Mouse (Mus musculus) 416B (cell line): Measurements from ENCODE around the gene Pou2f3.

ENCODE experiments used
- DNase-seq: peaks from one replicate; pipeline ENCODE4 v3.0.0; 2011; ENCODE audit warnings: low read depth

Pou2f3 gene

GRCm38 (mm10) chr9:43108721-43109120 is 101.4 kb downstream of the Pou2f3 start:
- no peak for DNase-seq

DNA sequence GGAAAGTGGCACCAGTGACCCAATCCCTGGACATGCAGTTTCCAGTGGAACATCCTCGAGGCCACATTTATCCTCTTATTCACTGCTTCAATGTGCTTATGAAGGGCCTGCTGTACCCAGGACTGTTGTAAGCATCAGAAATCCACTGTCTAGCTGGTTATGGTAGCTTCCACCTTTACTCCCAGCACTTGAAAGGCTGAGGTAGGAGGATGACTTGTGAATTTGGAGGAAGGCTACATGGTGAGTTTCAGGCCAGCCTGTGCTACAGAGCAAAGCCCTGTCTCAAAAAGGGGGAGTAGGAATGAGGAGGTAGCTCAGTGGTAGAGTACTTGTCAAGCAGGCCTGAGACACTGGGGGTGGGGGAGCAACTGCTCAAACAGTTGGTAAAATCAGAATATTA is 102.1 kb downstream of the Pou2f3 start:
- no peak for DNase-seq

DNA sequence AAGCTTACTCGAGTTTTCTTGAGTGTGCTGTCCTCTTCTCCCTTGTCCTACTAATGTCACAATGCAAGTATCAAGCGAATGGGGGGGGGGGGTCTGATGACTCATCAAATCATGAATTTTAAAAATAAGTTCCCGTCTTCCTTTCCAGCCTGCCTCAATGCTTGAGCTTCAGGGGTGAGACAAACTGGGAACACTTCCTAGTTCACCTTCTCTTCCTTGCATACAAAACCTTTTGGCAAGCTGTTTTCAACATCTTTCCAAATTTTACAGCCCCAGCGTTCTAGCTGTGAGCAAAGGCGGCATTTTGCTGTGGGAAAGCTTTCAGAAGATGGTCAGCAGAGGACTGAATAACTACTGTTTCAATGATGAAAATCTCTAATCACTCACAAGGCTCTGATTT is 102.6 kb downstream of the Pou2f3 start:
- no peak for DNase-seq

DNA sequence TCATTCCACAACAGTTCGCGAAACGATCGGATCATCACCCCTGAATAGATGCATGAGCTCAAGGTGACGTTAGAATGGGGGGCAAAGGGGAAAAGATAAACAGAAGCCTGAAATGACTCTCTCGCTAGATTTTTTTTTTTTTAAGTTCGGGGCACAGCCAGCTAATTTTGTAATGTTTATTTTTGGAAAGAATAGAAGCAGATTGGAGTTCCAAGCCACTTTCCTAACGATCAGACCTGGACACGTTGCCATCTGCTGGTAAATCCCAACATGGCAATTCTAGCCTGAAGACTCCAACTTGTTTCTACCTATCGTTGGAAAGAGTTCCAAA is 103.0 kb downstream of the Pou2f3 start, which contains the start of gene Arhgef12:
Gene Arhgef12 (minus strand): TSS at position 53 of the 331 bp plus-strand sequence.
- DNase-seq, result peak; percentile 44

- no peak for DNase-seq
Observed at GRCm38 (mm10) chr9:43106426-43107186, 103.6 kb downstream of the Pou2f3 start.

DNA sequence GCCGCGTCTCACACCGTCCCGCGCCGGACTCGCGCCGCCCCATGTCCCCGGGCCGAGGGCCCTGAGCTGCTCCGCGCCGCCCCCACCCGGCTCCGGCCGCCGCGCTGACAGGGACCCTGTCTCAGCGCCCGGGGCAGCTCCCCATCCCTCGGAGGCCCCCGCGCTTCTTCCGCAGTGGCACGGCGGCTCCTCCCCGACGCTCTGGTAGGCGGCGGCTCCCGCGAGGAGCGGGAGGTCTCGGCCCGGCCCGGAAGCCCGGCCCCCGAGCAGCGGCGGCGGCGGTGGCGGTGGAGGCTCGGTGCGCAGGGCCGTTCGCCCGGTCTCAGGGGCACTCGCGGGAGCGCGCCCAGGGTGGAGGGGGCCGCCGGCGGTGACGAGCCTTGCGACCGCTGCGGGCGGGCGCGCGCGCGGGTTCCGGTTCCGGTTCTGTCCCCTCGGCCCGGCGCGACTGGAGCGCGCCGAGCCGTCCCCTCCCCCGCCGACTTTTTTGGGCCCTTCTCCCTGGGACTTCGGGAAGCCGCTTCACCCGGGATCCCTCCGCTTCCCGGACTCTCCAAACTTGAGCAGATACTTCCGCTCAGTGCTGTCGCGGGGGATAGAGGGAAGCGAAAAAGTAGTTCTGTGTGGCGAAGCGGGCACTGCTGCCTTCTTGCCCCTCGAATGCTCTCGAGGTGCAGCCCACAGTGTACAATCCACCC is 104.4 kb downstream of the Pou2f3 start:
- DNase-seq, result peak; percentile 43

DNA sequence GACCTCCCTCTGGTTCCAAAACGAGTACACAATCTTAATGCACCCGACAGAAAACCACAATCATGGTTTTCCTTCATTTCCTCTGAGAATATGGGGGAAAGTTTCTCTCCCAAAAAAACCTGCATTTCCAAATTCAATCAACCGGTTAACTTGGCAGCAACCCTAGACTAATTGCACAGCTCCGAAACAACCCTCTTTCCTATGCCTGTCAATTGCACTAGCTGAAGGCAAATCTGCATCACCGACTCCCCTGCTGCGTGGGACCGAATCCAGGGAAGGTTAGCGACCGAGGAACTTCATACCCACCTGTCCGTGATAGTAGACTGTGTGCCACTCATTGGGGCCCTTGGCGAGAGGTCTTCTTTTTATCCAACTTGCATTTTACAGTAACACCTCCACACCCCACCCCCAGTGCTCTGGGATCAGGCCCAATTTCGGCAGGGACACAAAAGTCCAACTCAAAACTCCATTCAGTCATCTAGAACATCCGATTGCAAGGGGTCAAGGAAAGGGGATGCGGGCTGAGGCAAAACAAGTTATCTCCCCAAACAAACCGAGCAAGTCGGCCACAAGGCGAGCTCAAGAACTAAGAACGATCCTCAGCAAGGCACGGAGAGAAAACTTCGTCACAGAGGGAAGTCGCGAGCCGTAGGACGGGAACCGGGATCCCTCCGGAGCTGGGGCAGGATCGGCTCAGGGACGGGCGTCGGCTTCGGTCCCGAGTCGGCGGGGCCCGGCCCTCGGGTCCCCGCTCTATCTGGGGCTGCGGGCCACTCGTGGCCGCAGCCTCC is 105.1 kb downstream of the Pou2f3 start:
- DNase-seq, result peak; percentile 27

DNA sequence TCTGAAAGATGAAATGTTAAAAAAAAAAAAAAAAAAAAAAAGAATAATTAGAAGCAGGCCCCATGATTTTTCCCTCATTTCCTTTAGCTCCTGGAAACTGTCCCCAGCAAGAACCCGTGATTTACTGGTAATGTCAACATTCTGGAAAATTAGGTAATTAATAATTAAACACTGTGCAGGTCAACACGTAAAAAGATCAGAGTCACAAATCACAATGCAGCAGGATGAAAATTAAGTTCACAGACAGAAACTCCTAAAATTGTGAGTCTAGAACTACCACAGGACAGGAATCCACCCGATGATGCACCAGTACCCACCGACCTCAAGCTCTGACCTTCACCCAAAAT is 105.7 kb downstream of the Pou2f3 start:
- no peak for DNase-seq

GRCm38 (mm10) chr9:43103675-43104299 is 106.4 kb downstream of the Pou2f3 start:
- no peak for DNase-seq

GRCm38 (mm10) chr9:43102931-43103330 is 107.2 kb downstream of the Pou2f3 start:
- no peak for DNase-seq

- DNase-seq, result peak; percentile 19
Observed at GRCm38 (mm10) chr9:43101936-43102595, 108.1 kb downstream of the Pou2f3 start.

- no peak for DNase-seq
Observed at GRCm38 (mm10) chr9:43098922-43099321, 111.2 kb downstream of the Pou2f3 start.

- DNase-seq, result no peak
Observed at GRCm38 (mm10) chr9:43097801-43098557, 112.2 kb downstream of the Pou2f3 start.

DNA sequence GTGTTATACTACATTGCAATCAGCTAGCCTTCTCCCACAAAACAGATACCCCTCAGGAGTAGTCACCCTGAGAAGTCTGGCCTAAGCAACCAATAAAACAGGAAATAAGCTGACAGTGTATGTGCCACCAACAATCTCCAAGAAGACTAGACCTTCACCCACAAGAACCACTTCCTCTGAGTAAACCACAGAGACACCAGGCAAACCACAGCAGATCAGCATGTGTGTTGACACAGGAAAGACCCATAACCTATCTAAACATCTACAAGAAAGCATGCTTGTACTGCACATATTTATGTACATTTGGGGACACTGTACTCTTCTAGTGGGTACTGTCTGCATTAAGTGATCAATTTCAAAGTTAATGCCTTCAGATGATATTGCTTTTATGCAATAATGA is 113.8 kb downstream of the Pou2f3 start:
- peak; percentile 95 for DNase-seq

DNA sequence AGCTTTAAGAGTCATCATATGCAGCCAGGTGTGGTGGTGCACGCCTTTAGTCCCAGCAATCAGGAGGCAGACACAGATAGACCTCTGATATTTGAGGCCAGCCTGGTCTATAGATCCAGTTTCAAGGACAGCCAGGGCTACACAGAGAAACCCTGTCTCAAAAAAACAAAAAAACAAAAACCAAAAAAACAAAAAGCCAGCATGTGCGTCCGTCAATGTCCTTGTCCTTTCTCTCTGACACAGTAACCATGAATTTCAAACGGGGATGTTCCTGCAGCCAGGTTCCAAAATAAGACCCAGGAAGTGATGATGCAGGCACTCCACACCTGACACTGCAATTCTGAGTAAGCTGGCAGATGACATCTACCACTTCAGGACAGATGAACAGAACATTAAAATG is 115.3 kb downstream of the Pou2f3 start:
- no peak for DNase-seq

- DNase-seq, result no peak
Observed at GRCm38 (mm10) chr9:43093803-43094202, 116.4 kb downstream of the Pou2f3 start.

- no peak for DNase-seq
Observed at GRCm38 (mm10) chr9:43085686-43086285, 124.4 kb downstream of the Pou2f3 start.

GRCm38 (mm10) chr9:43084496-43085362 is 125.4 kb downstream of the Pou2f3 start:
- DNase-seq, result no peak

- DNase-seq, result no peak
Observed at GRCm38 (mm10) chr9:43083441-43084055, 126.6 kb downstream of the Pou2f3 start.
